Mouse (Mus musculus) stomach, adult 2 months (tissue): ENCODE data around the gene Ptafr. TPM values are rescaled to one million over a fixed set of nuclear protein-coding genes. Genes with fewer than 3 reads are reported as not detected.

ENCODE experiments used
- polyA plus RNA-seq: library from polyadenylated mRNA; depleted of rRNA; stranded (reverse); fragments of >200 nt; gene quantifications from 2 replicates; pipeline ENCODE4 v1.2.3, GENCODE M21; 2012; rRNA removed

Ptafr gene
- 1.6 and 1.9 TPM in 2 replicates for polyA plus RNA-seq

GRCm38 (mm10) chr4:132563965-132564364, at the start of gene Ptafr:
Ptafr (plus strand) TSS chr4:132564067.

DNA sequence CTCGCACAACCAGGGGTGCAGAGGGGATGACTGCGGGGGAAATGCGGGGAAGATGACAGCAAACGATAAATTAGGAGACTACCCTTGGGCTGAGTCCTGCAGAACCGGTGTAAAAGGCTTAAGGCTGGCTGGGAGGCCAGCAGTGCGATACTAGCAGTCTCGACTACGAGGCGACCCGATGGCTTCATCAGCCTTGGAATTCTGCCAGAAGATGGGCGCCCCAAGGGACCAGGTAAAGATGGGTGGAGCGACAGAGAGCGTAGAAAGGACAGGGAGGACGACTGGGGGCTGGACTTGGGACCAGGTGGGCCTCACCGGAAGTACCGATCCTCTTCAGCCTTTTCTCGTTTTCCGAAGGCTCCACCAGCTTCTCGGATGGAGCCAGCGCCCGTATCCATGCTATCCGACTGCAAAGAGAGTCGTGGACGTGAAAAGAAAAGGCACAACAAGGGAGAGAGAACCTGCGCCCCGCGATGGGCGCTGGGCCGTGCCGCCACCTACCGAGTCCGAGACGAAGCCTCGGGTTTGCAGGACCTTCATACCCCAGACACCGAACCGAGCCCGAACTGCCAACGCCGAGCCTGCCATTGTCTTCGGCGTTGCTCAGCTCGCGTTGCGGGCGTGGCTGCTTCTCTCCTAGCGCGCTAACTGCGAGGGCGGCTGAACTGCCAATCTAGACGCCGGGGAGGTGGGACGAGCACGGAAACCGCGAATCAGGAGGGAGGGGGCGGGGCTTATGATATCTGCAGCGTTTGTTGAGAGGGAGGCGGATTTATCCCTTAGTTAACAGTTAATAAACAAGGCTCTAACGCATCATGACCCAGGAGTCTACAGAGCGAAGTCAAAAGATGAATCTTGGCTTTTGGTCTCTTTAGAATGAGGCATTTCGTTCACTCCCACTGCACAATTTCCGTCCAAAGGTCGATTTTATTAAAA, 30.6 kb upstream of the Ptafr start, which contains the start of gene Atpif1:
TSS of gene Atpif1 (minus strand) at position 679 of the 936 bp plus-strand sequence.

GRCm38 (mm10) chr4:132535406-132536121, 28.3 kb upstream of the Ptafr start, which contains the start of gene Dnajc8:
Dnajc8 (plus strand) TSS chr4:132535550.

Other genes starting within 250 kb of the Ptafr start
- 7.4 and 7.6 TPM in 2 replicates for gene Trnau1ap, start 234.5 kb upstream of the Ptafr start, polyA plus RNA-seq
- 3.5 and 3.9 TPM in 2 replicates for gene Rcc1, start 210.5 kb upstream of the Ptafr start, polyA plus RNA-seq
- gene Phactr4, start 141.6 kb upstream of the Ptafr start, polyA plus RNA-seq: 6.6 and 8.0 TPM in 2 replicates
- 0.89 and 1.0 TPM in 2 replicates for gene Med18, start 100.1 kb upstream of the Ptafr start, polyA plus RNA-seq
- 5.3 and 6.4 TPM in 2 replicates for gene Sesn2, start 53.6 kb upstream of the Ptafr start, polyA plus RNA-seq
- gene Atpif1, start 30.4 kb upstream of the Ptafr start, polyA plus RNA-seq: 28.1 and 28.3 TPM in 2 replicates
- 4.8 and 7.3 TPM in 2 replicates for gene Dnajc8, start 28.5 kb upstream of the Ptafr start, polyA plus RNA-seq
- gene Eya3, start 74.9 kb downstream of the Ptafr start, polyA plus RNA-seq: 7.4 and 8.8 TPM in 2 replicates
- 1.2 and 3.0 TPM in 2 replicates for gene Xkr8, start 168.5 kb downstream of the Ptafr start, polyA plus RNA-seq
- gene Smpdl3b, start 193.2 kb downstream of the Ptafr start, polyA plus RNA-seq: 3.9 and 5.0 TPM in 2 replicates
- 3.6 and 5.2 TPM in 2 replicates for gene Rpa2, start 204.3 kb downstream of the Ptafr start, polyA plus RNA-seq
- gene Themis2, start 232.3 kb downstream of the Ptafr start, polyA plus RNA-seq: 1.2 and 1.4 TPM in 2 replicates